Mouse (Mus musculus) stomach, postnatal 0 days (tissue): ENCODE measurements around the gene Carmil1. TPM values are rescaled to one million over a fixed set of nuclear protein-coding genes. Genes with fewer than 3 reads are reported as not detected.

Experiments
- ATAC-seq: fragments of 200-750 bp; cut with Nextera tagmentation; 2 replicates; pipeline ENCODE4 v1.8.0; 2017; ENCODE audit not compliant: low FRiP score, low TSS enrichment
- DNase-seq: peaks from one replicate; pipeline ENCODE4 v3.0.0-alpha.2; 2016; ENCODE audit warnings: low spot score
- H3K27ac ChIP-seq: fragments of 300-500 bp; sonication (generic); replicated peaks from 2 replicates; pipeline ENCODE4 v1.5.1; 2014; ENCODE audit warnings: mild to moderate bottlenecking, control low read depth
- H3K27me3 ChIP-seq: fragments of 300-500 bp; sonication (generic); 2 replicates; pipeline ENCODE4 v1.6.1; 2014; ENCODE audit warnings: low read length; ENCODE audit not compliant: control insufficient read depth, insufficient read depth
- H3K36me3 ChIP-seq: fragments of 300-500 bp; sonication (generic); 2 replicates; pipeline ENCODE4 v1.6.1; 2014; ENCODE audit warnings: low read length, mixed read lengths; ENCODE audit not compliant: control insufficient read depth, insufficient read depth
- H3K4me1 ChIP-seq: fragments of 300-500 bp; sonication (generic); replicated peaks from 2 replicates; pipeline ENCODE4 v1.6.1; 2014; ENCODE audit warnings: antibody characterized with exemption; ENCODE audit not compliant: control insufficient read depth, insufficient read depth
- H3K4me2 ChIP-seq: fragments of 300-500 bp; sonication (generic); replicated peaks from 2 replicates; pipeline ENCODE4 v1.6.1; 2014; ENCODE audit warnings: low read depth, mild to moderate bottlenecking, control low read depth, moderate library complexity
- H3K4me3 ChIP-seq: fragments of 300-500 bp; sonication (generic); 2 replicates; pipeline ENCODE4 v1.5.1; 2014; ENCODE audit warnings: low read depth, low read length, control low read depth
- H3K9ac ChIP-seq: fragments of 300-500 bp; sonication (generic); 2 replicates; pipeline ENCODE4 v1.6.1; 2014; ENCODE audit warnings: mild to moderate bottlenecking, low read length, control low read depth, mixed read lengths
- H3K9me3 ChIP-seq: fragments of 300-500 bp; sonication (generic); 2 replicates; pipeline ENCODE4 v1.6.1; 2016; ENCODE audit warnings: low read length; ENCODE audit not compliant: control insufficient read depth
- CTCF ChIP-seq: IDR thresholded peaks from 2 replicates; pipeline ENCODE4 v1.5.1; 2016; ENCODE audit warnings: antibody characterized with exemption, low read depth, mild to moderate bottlenecking, moderate library complexity
- EP300 ChIP-seq: optimal IDR thresholded peaks from 2 replicates; pipeline ENCODE3; 2016; ENCODE audit warnings: antibody characterized with exemption
- WGBS: fragments of 180-500 bp; shearing (Covaris S2); extraction: QIAGEN DNeasy Blood & Tissue Kit; methylation state at CpG from one replicate; pipeline ENCODE4 v1.1.7; 2014; 5-methylcytosine and 5-hydroxymethylcytosine counted together
- polyA plus RNA-seq: library from polyadenylated mRNA; unstranded; fragments of >200 nt; fragmentation: Nextera tagmentation; extraction: Ambion mirVana; gene quantifications from 2 replicates; pipeline ENCODE4 v1.2.1, GENCODE M21; 2015

Gene Carmil1
- polyA plus RNA-seq, 1 experiment from 2014 or later: 17.8 TPM

DNA sequence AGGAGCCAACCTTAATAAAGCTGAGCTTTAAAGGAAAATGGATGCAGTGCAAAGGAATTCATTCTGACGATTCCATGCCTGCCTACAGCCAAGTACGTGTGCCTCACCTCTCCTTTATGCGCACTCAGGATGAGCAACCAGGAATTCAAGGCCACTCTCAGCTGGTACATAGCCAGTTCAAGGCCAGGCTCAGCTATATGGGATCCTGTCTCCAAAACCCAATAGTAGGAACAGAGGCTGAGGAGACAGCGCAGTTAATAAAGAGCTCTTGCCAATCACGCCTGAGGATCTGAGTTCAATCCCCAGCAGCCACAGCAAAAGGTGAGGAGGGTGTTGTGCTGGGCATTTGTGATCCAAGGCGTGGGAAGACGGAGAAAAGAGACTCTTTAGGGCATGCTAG is 29.4 kb downstream of the Carmil1 start:
- peaks cover 7% of the 10 kb centered on the region; the same call in 1 of the 2 replicates for H3K4me1 ChIP-seq
- no peak for ATAC-seq
- no peak overlapping the region for H3K4me3 ChIP-seq
- no peak overlapping the region for H3K27ac ChIP-seq
- H3K9ac ChIP-seq: no peak overlapping the region
- DNase-seq: no peak
- no peak overlapping the region for H3K4me2 ChIP-seq
- H3K27me3 ChIP-seq: no peaks in the 10 kb centered on the region
- no peaks in the 10 kb centered on the region for H3K36me3 ChIP-seq
- WGBS: 80% methylated on average over 7 of the region's 7 CpGs
- H3K9me3 ChIP-seq: no peaks in the 10 kb centered on the region
- TF ChIP-seq CTCF: no peak
- TF ChIP-seq EP300: no peak

GRCm38 (mm10) chr13:24247928-24248327 is 32.7 kb downstream of the Carmil1 start:
- Histone ChIP-seq H3K4me3 (no peak overlapping the region), H3K27ac (no peak overlapping the region; the same call in 1 of the 2 replicates), H3K9ac (no peak overlapping the region), H3K36me3 (no peaks in the 10 kb centered on the region), H3K4me1 (peaks cover 10% of the 10 kb centered on the region; the same call in 1 of the 2 replicates), H3K9me3 (no peaks in the 10 kb centered on the region), H3K4me2 (no peak overlapping the region), H3K27me3 (no peaks in the 10 kb centered on the region)
- no peak for ATAC-seq
- DNase-seq: no peak
- 34% methylated on average over 5 of the region's 5 CpGs for WGBS
- TF ChIP-seq EP300 (no peak), CTCF (no peak)

GRCm38 (mm10) chr13:24247441-24247840 is 33.2 kb downstream of the Carmil1 start:
- Histone ChIP-seq H3K9ac (no peak overlapping the region), H3K4me1 (peaks cover 10% of the 10 kb centered on the region; the same call in 1 of the 2 replicates), H3K4me2 (no peak overlapping the region), H3K36me3 (no peaks in the 10 kb centered on the region), H3K4me3 (no peak overlapping the region), H3K27ac (no peak overlapping the region), H3K9me3 (no peaks in the 10 kb centered on the region), H3K27me3 (no peaks in the 10 kb centered on the region)
- DNase-seq: no peak
- ATAC-seq: no peak
- TF ChIP-seq EP300 (no peak), CTCF (no peak)
- 56% methylated on average over 3 of the region's 3 CpGs for WGBS

GRCm38 (mm10) chr13:24246266-24246665 is 34.3 kb downstream of the Carmil1 start:
- Histone ChIP-seq H3K4me2 (no peak overlapping the region), H3K36me3 (no peaks in the 10 kb centered on the region), H3K27me3 (no peaks in the 10 kb centered on the region), H3K4me1 (peaks cover 15% of the 10 kb centered on the region), H3K27ac (no peak overlapping the region), H3K9me3 (no peaks in the 10 kb centered on the region), H3K9ac (no peak overlapping the region), H3K4me3 (no peak overlapping the region)
- TF ChIP-seq EP300 (no peak), CTCF (no peak)
- ATAC-seq (no peak), DNase-seq (no peak)
- 63% methylated on average over 6 of the region's 6 CpGs for WGBS

GRCm38 (mm10) chr13:24244613-24245012 is 36.0 kb downstream of the Carmil1 start:
- Histone ChIP-seq H3K9me3 (no peaks in the 10 kb centered on the region), H3K4me1 (peaks cover 13% of the 10 kb centered on the region), H3K4me3 (no peak overlapping the region), H3K27ac (no peak overlapping the region), H3K9ac (no peak overlapping the region), H3K36me3 (no peaks in the 10 kb centered on the region), H3K4me2 (no peak overlapping the region), H3K27me3 (no peaks in the 10 kb centered on the region)
- peak; percentile 17; the same call in 1 of the 2 replicates for ATAC-seq
- WGBS: 41% methylated on average over 11 of the region's 11 CpGs
- no peak for TF ChIP-seq EP300
- no peak for DNase-seq

GRCm38 (mm10) chr13:24243964-24244363 is 36.6 kb downstream of the Carmil1 start:
- Histone ChIP-seq H3K4me3 (no peak overlapping the region), H3K4me1 (peaks cover 13% of the 10 kb centered on the region), H3K4me2 (no peak overlapping the region), H3K9ac (no peak overlapping the region), H3K9me3 (no peaks in the 10 kb centered on the region), H3K27ac (no peak overlapping the region), H3K27me3 (no peaks in the 10 kb centered on the region), H3K36me3 (no peaks in the 10 kb centered on the region)
- ATAC-seq (no peak), DNase-seq (no peak)
- TF ChIP-seq CTCF (no peak), EP300 (no peak)
- WGBS: 78% methylated on average over 3 of the region's 4 CpGs
